Mouse (Mus musculus) embryo, embryonic 10.5 days (tissue): Measurements from ENCODE around the gene Kifc1.

Experiments
- DNase-seq: peaks from one replicate; pipeline ENCODE4 v3.0.0-alpha.2; 2015; ENCODE audit warnings: low spot score

Gene Kifc1

GRCm38 (mm10) chr17:33890533-33891059, at the start of gene Kifc1:
TSS of gene Kifc1 (minus strand) at chr17:33890661.
- DNase-seq = peak; percentile 100

DNA sequence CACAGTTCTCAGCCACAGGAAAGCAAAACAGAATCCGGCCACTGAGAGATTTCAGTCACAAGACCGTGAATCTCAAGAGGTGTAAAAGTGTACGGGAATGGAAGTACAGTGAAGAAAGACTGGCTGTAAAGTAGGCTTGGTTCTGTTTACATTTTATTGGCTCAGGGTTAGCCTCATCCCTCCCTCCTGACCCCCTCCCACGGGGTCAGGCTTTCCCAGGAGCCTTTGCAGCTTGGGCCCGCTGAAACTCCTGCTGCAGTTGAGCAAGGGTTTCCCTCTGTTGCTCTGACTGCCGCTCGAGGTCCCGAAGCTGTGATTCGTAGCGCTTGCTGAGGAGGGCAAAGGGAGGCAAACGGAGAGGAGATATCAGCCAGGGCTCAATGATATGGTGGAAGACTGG, 48.3 kb upstream of the Kifc1 start:
- no peak for DNase-seq

- DNase-seq = no peak
Observed at GRCm38 (mm10) chr17:33936993-33937392, 46.5 kb upstream of the Kifc1 start.

- no peak for DNase-seq
Observed at GRCm38 (mm10) chr17:33935422-33936055, 45.1 kb upstream of the Kifc1 start.

- DNase-seq = no peak
Observed at GRCm38 (mm10) chr17:33932970-33933369, 42.5 kb upstream of the Kifc1 start.

- no peak for DNase-seq
Observed at GRCm38 (mm10) chr17:33932448-33932847, 42.0 kb upstream of the Kifc1 start.

DNA sequence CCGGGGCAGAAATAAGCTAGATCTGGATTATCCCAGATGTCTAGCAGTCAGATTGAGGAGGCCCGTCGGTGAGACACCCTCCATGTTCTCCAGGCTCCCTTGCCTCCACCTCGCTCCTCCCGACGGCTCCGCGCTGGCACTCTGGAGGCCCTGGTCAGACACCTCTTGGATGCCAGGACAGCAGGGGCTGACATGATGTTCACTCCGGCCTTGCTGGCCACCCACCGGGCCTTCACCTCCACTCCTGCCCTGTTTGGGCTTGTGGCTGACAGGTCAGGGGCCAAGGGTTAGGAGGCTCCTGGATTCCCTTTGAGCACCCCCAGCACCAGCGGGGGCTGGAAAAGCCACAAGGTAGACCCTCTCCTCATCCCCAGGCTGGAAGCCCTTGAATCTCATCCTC, 41.5 kb upstream of the Kifc1 start:
- DNase-seq = no peak

GRCm38 (mm10) chr17:33931159-33931866, 40.9 kb upstream of the Kifc1 start:
- DNase-seq = no peak

DNA sequence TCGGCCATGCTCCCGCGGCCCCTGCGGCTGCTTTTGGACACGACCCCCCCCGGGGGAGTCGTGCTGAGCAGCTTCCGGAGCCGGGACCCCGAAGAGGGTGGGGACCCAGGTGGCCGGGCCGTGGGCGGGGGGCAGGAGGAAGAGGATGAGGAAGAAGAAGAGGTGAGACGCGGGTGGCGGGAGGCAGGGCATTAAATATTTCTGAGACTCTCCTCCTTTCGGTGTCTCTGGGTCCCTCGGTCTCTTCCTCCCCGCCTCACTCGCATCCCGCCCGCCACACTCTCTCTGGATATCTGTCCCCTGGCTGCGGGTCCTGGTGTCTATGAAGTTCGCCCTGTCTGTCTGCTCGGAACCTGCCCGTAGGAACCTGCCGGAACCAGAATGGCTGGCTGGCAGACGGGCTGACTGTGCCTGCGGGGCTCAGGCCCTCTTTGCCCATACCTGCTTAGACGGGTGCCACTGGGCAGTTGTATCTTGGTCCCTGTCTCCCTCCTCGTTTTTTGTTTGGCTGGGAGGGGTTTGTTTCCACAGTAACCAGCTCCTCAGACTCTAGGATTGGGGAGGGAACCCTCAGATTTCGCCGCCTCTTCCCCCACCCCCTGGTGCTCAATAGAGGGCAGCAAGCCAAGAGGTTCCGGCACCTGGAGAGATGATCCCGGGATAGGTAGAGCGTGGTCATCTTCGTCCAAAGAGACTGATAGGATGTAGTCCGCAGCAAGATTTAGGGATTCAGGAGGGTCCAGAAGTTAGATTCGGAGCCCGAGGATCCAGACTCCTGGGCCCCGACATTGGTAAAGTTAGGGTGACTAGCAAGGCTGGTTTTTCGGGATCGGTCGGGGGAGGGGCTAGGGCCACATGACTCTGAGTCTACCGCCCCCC, 40.1 kb upstream of the Kifc1 start:
- DNase-seq = peak; percentile 51

DNA sequence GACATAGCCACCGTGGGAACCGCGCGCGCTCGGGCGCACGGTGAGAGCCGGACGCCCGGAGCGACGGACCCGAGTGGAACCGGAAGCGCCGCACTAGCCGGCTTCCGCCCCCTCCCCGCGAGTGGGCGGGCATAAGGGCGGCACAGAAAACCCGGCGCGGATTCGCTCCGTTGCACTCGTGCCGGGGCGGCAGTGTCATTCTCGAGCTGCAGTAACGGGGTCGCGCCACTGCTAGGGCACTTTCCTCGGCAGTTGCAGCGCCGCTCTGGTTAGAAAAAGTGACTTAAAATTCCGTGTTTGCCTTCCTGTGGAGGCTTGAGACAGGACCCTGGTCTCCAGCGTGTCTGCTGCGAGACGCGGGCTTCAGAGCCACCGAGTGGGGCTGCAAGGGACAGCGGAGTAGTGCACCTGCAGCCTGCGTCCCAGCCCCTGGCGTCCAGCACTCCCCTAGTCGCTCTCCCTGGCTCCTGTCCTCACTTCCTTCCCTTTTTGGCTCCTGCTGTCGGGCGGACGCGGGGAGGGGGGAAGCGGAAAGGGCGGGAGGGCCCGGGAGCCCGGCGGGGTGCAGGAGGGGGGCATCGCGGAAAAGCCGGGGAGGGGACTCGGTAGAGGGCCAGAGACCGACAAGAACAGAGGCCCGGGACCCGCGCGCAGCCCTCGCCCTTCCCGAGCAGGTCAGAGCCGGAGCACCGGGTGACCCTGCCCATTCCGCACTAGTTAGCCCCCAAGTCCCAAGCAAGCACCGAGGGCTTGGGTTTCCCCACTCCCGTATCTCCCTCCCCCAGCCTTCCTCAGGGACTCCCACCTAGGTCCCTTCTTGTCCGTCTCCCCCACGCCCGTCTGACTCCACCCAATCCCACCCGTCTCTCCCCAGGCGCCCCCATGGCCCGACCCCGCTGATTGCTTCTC, 39.2 kb upstream of the Kifc1 start, which contains the start of gene Rgl2:
Rgl2 (plus strand) TSS at position 173 of the 909 bp plus-strand sequence.
- DNase-seq = peak; percentile 95

DNA sequence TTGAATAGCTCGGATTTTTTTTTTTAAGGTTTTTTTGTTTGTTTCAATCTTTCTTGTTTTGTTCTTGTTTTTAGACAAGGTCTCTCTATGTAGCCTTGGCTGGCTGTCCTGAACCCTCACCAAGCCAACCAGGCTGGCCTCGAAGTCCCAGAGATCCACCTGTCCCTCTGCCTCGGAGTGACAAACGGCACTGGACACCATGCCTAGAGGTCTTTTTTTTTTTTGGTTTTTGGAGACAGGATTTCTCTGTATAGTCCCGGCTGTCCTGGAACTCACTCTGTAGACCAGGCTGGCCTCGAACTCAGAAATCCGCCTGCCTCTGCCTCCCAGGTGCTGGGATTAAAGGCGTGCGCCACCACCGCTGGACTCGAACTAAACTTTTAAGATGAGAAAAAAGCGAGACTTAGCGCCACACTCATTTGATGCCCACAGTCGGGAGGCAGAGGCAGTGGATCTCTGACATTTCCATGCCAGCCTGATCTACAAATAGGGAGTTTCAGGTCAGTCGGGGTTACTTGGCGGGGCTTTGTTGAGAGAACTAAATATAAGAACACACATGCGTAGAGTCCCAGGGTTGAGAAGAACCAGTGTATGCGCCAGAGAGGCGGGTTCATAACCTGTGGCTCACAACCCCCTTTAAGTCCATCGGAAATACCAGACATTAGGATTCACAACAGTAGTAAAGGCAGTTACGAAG, 37.9 kb upstream of the Kifc1 start:
- DNase-seq = no peak

- DNase-seq = peak; percentile 45
Observed at GRCm38 (mm10) chr17:33926207-33926932, 35.9 kb upstream of the Kifc1 start.

DNA sequence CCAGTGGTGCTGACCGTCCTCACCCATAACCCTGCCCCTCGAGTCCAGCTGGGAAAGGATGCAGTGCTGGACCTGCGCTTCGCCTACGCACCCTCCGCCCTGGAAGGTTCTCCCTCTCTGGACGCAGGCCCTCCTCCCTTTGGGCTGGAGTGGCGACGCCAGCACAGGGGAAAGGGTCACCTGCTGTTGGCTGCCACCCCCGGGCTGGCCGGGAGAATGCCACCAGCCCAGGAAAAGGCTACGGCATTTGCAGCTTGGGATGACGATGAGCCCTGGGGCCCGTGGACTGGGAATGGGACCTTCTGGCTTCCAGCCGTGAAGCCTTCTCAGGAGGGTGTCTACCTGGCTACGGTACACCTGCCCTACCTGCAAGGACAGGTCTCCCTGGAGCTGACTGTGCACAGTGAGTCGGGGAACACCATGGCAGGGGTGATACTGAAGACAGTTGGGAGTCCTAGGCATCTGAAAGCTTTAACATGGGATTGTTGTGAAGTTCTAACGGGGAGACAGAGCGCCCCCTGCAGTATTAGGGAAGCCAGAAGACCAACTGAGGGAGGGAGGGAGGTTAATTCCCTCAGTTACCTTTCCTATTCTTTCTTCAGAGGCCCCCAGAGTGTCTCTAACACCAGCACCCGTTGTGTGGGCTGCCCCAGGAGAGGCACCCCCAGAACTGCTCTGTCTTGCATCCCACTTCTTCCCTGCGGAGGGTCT, 35.1 kb upstream of the Kifc1 start:
- no peak for DNase-seq

- DNase-seq = no peak
Observed at GRCm38 (mm10) chr17:33924577-33925283, 34.3 kb upstream of the Kifc1 start.

DNA sequence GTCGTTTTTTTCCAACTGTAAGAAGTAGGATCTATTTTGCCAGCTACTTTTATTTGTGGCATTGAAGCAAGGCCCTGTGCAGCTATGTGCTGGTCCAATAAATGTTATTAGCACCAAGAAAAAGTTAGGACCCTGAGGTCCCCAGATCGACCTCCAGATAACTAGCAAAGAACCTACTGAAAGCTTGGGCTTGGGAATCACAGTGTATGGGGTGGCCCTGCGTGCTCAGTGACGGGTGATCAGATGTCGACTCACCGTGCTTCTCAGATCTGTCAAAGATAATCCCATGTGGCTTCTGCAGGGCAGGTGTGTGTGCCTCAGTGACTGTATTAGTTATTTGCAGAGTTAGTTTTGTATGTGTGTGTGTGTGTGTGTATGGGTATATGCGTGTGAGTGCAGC, 30.9 kb upstream of the Kifc1 start:
- no peak for DNase-seq

- peak; percentile 92 for DNase-seq
Observed at GRCm38 (mm10) chr17:33920282-33921097, 30.0 kb upstream of the Kifc1 start.

DNA sequence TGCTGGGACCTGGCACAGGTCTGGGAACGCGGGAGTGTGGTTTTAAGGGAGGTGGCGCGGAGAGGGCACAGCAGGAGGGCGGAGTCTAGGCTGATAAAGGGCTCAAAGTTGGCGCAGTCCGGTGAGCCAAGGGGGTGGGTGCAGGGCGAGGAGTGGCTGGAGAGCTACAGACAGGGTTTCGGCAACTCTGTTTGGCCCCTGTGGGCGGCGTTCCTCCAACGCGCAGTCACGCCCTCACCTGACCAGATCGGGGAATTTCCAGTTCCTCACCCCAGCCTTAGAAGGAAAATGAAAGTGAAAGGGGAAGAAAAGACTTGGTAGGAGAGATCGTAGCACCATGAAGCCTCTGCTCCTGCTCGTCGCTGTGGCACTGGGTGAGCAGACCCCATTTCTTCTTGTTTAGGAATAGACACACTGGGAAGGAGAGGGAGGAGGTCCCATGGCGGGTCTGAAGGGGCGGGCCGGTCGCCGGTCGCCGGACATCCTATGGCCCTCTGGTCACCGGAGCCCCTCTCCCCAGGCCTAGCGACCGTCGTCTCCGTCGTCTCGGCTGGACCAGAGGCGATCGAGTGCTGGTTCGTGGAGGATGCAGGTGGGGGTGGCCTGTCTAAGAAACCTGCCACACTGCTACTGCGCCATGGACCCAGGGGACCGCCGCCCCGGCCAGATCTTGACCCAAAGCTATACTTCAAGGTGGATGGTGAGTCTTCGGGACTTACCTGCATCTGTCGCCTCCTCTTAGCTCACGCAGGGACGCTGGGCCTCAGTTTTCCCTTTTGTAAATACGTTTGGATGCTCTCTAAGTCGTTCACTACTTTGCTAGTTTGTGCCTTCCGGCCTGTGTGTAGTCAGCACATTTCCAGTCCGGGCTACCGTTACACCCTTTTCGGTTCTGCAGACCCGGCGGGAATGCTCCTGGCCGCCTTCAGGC, 29.2 kb upstream of the Kifc1 start:
- peak; percentile 65 for DNase-seq
